Mouse (Mus musculus): ENCODE data around the gene Ssu72. TPM values are rescaled to one million over a fixed set of nuclear protein-coding genes. Genes with fewer than 3 reads are reported as not detected.
A peak's percentile ranks its signal among the peaks of the same experiment; 100 is the strongest.
"Not testable (repeated sequence)": the region's sequence is repeated elsewhere in the genome, so short reads cannot be mapped to it uniquely, and the experiment has no call there.

The Ssu72 gene
- polyA plus RNA-seq, 1 experiment from 2014 or later = 111 TPM

DNA sequence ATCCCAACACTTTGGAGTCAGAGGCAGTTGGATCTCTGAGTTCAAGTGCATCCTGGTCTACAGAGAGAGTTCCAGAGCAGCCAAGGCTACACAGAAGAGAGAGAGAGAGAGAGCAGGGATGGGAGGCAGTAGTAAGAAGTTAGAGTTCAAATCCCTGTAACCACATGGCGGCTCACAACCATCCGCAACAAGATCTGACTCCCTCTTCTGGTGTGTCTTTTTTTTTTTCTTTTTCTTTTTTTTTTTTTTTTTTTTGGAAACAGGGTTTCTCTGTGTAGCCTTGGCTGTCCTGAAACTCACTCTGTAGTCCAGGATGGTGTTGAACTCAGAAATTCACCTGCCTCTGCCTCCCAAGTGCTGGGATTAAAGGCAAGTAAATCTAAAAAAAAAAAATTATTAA lies 32.5 kb upstream of the Ssu72 start:
- Histone ChIP-seq H3K27ac (ENCODE audit: low read length) (no peak overlapping the region), H3K4me3 (ENCODE audit: low read length) (no peak overlapping the region), H3K4me2 (ENCODE audit: low read depth, low read length) (no peak overlapping the region), H3K36me3 (ENCODE audit: control insufficient read depth, insufficient read depth) (no peaks in the 10 kb centered on the region), H3K27me3 (ENCODE audit: control insufficient read depth, insufficient read depth, low read length) (no peaks in the 10 kb centered on the region), H3K9ac (ENCODE audit: low read length) (no peak overlapping the region), H3K9me3 (replicated peaks; ENCODE audit: control insufficient read depth, low read length) (no peaks in the 10 kb centered on the region), H3K4me1 (ENCODE audit: control insufficient read depth, insufficient read depth, low read length) (peaks cover 10% of the 10 kb centered on the region)
- WGBS = 43% methylated on average over 2 of the region's 2 CpGs
- ATAC-seq (replicated peaks; ENCODE audit: extremely low read depth, insufficient read depth, low FRiP score) = no peak

DNA sequence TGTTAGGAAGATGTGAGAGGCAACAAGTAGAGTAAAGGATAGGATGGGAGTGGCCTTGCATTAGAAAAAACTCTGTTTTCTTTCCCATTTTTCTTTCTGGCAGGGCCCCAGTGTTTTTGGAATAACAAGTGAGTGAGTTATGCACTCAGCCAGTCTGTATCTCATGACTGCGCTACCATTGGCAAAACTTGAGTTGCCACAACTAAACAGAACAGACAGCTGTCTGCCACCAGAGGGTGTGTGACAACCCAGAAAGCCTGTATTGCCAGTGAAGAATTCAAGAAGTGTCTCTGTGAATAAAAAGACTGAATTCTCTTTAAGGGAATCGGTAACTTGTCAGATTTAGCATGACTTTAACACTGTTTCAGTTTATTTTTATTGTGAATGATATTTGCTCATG lies 28.6 kb upstream of the Ssu72 start:
- no peaks in the 10 kb centered on the region for H3K27me3 ChIP-seq (ENCODE audit: control insufficient read depth, insufficient read depth, low read length)
- H3K4me1 ChIP-seq (ENCODE audit: control insufficient read depth, insufficient read depth, low read length) = no peaks in the 10 kb centered on the region
- no peak overlapping the region for H3K4me2 ChIP-seq (ENCODE audit: low read depth, low read length)
- no peaks in the 10 kb centered on the region for H3K36me3 ChIP-seq (ENCODE audit: control insufficient read depth, insufficient read depth)
- no peaks in the 10 kb centered on the region for H3K9me3 ChIP-seq (replicated peaks; ENCODE audit: control insufficient read depth, low read length)
- no peak overlapping the region for H3K27ac ChIP-seq (ENCODE audit: low read length)
- H3K4me3 ChIP-seq (ENCODE audit: low read length) = no peak overlapping the region
- no peak for ATAC-seq (replicated peaks; ENCODE audit: extremely low read depth, insufficient read depth, low FRiP score)
- no peak overlapping the region for H3K9ac ChIP-seq (ENCODE audit: low read length)
- 70% methylated on average over 2 of the region's 2 CpGs for WGBS

DNA sequence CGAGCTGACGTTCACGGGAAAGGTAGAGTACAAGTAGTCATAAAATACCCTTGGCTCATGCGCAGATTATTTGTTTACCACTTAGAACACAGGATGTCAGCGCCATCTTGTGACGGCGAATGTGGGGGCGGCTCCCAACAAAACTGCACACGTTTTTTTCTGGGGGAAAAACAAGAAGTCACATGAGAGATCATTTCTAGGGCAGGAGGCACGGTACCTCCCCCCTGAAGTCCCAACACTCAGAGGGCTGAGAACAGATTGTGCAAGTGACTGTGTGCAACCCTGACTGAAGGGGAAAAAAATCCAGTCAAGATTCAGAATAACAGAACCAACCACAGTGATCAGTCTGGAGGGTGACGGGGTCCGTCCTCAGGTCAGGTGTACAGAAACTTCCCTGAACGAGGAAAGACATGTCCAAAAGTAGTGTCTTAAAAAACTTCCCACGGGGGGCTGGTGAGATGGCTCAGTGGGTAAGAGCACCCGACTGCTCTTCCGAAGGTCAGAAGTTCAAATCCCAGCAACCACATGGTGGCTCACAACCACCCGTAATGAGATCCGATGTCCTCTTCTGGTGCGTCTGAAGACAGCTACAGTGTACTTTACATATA lies 20.8 kb upstream of the Ssu72 start:
- H3K9me3 ChIP-seq (replicated peaks; ENCODE audit: control insufficient read depth, low read length); H3K4me3 ChIP-seq (ENCODE audit: low read length); H3K9ac ChIP-seq (ENCODE audit: low read length); ATAC-seq (replicated peaks; ENCODE audit: extremely low read depth, insufficient read depth, low FRiP score); H3K4me2 ChIP-seq (ENCODE audit: low read depth, low read length); H3K36me3 ChIP-seq (ENCODE audit: control insufficient read depth, insufficient read depth); H3K27me3 ChIP-seq (ENCODE audit: control insufficient read depth, insufficient read depth, low read length); H3K4me1 ChIP-seq (ENCODE audit: control insufficient read depth, insufficient read depth, low read length); H3K27ac ChIP-seq (ENCODE audit: low read length): not testable (repeated sequence)
- 83% methylated on average over 15 of the region's 19 CpGs for WGBS

DNA sequence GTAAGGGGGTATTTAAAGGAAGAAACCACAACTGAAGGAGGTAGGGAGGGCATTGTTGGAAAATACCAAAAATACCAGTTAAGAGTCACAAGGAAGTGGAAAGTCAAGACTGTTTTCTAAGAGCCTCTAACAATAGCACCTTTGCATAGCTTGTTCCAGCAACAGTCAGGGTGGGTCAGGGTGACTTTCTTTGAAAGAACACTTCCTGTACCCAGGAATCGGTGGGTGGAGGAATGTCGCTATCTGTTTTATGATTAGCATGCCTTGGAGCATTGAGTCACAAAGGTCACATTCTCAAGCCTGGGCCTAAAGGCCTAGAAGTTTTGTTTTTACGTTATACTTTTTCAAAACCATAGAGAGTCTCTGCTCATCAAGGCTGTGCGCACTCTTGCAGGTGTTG lies 16.8 kb upstream of the Ssu72 start:
- H3K4me1 ChIP-seq (ENCODE audit: control insufficient read depth, insufficient read depth, low read length); H3K9me3 ChIP-seq (replicated peaks; ENCODE audit: control insufficient read depth, low read length); H3K27ac ChIP-seq (ENCODE audit: low read length); ATAC-seq (replicated peaks; ENCODE audit: extremely low read depth, insufficient read depth, low FRiP score); H3K27me3 ChIP-seq (ENCODE audit: control insufficient read depth, insufficient read depth, low read length); H3K36me3 ChIP-seq (ENCODE audit: control insufficient read depth, insufficient read depth); H3K4me2 ChIP-seq (ENCODE audit: low read depth, low read length); H3K4me3 ChIP-seq (ENCODE audit: low read length); H3K9ac ChIP-seq (ENCODE audit: low read length): not testable (repeated sequence)
- WGBS = 70% methylated on average over 4 of the region's 4 CpGs

DNA sequence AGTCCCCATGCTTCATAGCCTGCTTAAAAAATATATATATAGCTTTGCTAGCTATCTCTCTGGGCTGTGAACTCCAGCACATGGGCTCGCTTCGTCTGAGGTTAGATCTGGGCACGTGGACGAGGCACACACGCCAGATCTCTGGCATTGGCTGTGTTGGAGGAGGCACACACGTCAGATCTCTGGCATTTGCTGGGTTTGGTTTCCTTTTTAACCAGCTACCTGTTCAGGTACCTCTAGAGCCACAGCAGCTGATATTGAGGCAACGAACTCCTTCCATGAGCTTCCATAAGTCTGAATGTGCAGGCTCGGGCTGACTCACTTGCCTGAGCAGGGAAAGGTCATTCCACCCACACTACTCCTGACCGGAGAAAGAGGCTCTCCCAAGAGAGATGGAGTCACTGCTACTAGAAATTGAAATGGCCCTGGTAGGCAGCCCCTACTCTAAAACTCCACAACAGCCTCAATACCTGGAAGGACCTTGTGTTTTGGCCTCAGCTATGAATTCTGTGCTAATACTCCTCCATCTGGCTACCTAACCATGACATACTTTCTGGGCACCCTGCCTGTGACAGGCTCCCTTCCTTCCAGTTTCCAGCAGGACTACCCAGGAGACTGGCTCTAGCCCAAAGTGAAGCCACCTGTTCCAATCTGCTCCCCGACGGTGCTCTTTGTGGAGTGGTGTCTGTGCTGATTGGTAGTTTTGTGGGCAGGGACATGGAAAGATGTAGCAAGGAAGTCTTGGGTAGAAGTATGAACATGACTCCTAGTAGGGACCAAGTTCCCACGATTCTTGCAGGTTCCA lies 13.8 kb upstream of the Ssu72 start:
- WGBS = 67% methylated on average over 12 of the region's 12 CpGs
- Histone ChIP-seq H3K27ac (ENCODE audit: low read length) (no peak overlapping the region), H3K4me2 (ENCODE audit: low read depth, low read length) (no peak overlapping the region), H3K36me3 (ENCODE audit: control insufficient read depth, insufficient read depth) (no peaks in the 10 kb centered on the region), H3K27me3 (ENCODE audit: control insufficient read depth, insufficient read depth, low read length) (peaks cover 7% of the 10 kb centered on the region; the same call in 1 of the 2 replicates), H3K9me3 (replicated peaks; ENCODE audit: control insufficient read depth, low read length) (no peaks in the 10 kb centered on the region), H3K4me1 (ENCODE audit: control insufficient read depth, insufficient read depth, low read length) (no peaks in the 10 kb centered on the region), H3K4me3 (ENCODE audit: low read length) (no peak overlapping the region), H3K9ac (ENCODE audit: low read length) (no peak overlapping the region)
- ATAC-seq (replicated peaks; ENCODE audit: extremely low read depth, insufficient read depth, low FRiP score) = no peak

DNA sequence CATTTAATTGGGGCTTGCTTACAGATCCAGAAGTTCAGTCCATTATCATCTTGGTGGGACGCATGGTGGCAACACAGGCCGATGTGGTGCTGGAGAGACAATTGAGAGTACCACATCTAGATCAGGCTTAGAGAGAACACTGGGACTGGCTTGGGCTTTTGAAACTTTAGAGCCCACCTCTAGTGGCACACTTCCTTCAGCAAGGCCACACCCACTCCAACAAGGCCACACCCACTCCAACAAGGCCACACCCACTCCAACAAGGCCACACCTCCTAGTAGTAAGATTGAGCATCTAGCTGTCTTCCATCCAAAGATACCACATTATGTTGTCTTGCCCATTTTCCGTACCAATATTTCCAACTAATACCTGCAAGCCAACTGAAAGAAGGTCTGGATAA lies 12.2 kb upstream of the Ssu72 start:
- Histone ChIP-seq H3K4me3 (ENCODE audit: low read length) (no peak overlapping the region), H3K9ac (ENCODE audit: low read length) (no peak overlapping the region), H3K27me3 (ENCODE audit: control insufficient read depth, insufficient read depth, low read length) (0 out of 2 replicates have a peak, but pooled peaks cover 7% of the 10 kb centered on the region), H3K4me2 (ENCODE audit: low read depth, low read length) (no peak overlapping the region), H3K27ac (ENCODE audit: low read length) (no peak overlapping the region), H3K9me3 (replicated peaks; ENCODE audit: control insufficient read depth, low read length) (no peaks in the 10 kb centered on the region), H3K4me1 (ENCODE audit: control insufficient read depth, insufficient read depth, low read length) (no peaks in the 10 kb centered on the region), H3K36me3 (ENCODE audit: control insufficient read depth, insufficient read depth) (no peaks in the 10 kb centered on the region)
- WGBS = 94% methylated on average over 3 of the region's 3 CpGs
- ATAC-seq (replicated peaks; ENCODE audit: extremely low read depth, insufficient read depth, low FRiP score) = no peak

DNA sequence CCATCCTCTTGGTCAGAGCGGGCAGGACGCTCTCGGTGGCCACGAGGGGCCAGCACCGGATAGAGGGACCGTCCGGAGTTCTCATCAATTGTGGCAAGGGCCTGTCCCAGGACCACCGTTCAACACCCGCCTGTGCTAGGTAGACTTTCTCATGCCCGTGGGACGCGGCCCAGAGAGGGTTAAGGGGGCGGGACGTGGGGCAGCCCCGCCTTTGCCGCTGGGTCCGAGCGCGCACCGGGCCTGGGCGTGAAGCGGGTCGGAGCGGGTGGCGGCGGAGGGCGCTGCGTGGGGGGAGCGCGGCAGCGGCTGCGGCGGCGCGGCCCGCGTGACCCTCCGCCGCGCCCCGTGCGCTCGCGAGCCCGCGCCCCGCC lies 10.5 kb upstream of the Ssu72 start, which contains the start of gene Fndc10:
Fndc10 (plus strand) TSS at position 232 of the 371 bp plus-strand sequence.
- H3K4me3 ChIP-seq (ENCODE audit: low read length) = peak within 1 kb of the TSS; percentile 79
- ATAC-seq (replicated peaks; ENCODE audit: extremely low read depth, insufficient read depth, low FRiP score) = peak; percentile 74
- H3K27me3 ChIP-seq (ENCODE audit: control insufficient read depth, insufficient read depth, low read length) = 0 out of 2 replicates have a peak, but pooled peaks cover 7% of the 10 kb centered on the region
- peak within 1 kb of the TSS; percentile 79 for H3K9ac ChIP-seq (ENCODE audit: low read length)
- H3K27ac ChIP-seq (ENCODE audit: low read length) = no peak within 1 kb of the TSS
- WGBS = under 1% methylated on average over 31 of the region's 47 CpGs
- peak within 1 kb of the TSS; percentile 95 for H3K4me2 ChIP-seq (ENCODE audit: low read depth, low read length)
- no peaks in the 10 kb centered on the region for H3K4me1 ChIP-seq (ENCODE audit: control insufficient read depth, insufficient read depth, low read length)
- no peaks in the 10 kb centered on the region for H3K36me3 ChIP-seq (ENCODE audit: control insufficient read depth, insufficient read depth)
- H3K9me3 ChIP-seq (replicated peaks; ENCODE audit: control insufficient read depth, low read length) = no peaks in the 10 kb centered on the region

DNA sequence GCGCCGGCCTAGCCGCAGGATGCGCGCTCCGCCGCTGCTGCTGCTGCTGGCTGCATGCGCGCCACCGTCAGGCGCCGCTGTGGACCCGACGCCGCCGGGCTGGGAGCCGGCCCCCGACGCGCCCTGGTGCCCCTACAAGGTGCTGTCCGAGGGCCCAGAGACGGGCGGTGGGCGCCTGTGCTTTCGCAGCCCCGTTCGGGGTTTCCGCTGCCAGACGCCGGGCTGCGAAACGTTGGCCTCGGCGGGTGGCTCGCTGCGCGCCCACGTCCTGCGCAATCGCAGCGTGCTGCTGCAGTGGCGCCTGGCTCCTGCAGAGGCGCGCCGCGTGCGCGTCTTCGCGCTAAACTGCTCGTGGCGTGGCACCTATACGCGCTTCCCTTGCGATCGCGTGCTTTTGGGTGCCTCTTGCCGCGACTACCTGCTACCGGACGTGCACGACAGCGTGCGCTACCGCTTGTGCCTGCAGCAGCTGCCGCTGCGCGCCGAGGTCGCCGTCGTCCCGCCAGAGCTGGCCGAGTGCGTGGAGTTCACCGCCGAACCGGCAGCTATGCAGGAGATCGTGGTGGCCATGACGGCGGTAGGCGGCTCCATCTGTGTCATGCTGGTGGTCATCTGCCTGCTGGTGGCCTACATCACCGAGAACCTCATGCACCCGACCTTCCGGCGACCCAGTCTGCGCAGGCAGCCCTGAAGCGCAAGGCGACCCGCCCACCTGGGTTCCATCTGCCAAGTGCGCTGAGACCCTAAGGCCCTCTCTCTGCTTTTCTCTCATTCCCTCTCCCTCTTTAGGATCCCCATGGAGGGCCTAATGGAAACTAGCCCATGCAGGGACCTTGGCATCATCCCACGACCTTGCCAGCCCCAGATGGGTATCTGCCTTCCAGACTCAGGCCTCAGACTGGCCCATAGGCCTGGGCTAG lies 9.9 kb upstream of the Ssu72 start:
- Histone ChIP-seq H3K27ac (ENCODE audit: low read length) (no peak overlapping the region), H3K4me3 (ENCODE audit: low read length) (peak overlapping the region; percentile 79), H3K27me3 (ENCODE audit: control insufficient read depth, insufficient read depth, low read length) (0 out of 2 replicates have a peak, but pooled peaks cover 7% of the 10 kb centered on the region), H3K4me1 (ENCODE audit: control insufficient read depth, insufficient read depth, low read length) (no peaks in the 10 kb centered on the region), H3K9ac (ENCODE audit: low read length) (peak overlapping the region; percentile 79), H3K9me3 (replicated peaks; ENCODE audit: control insufficient read depth, low read length) (no peaks in the 10 kb centered on the region), H3K4me2 (ENCODE audit: low read depth, low read length) (peak overlapping the region; percentile 95), H3K36me3 (ENCODE audit: control insufficient read depth, insufficient read depth) (no peaks in the 10 kb centered on the region)
- WGBS = 1% methylated on average over 92 of the region's 92 CpGs
- peak; percentile 77 for ATAC-seq (replicated peaks; ENCODE audit: extremely low read depth, insufficient read depth, low FRiP score)
